Mouse (Mus musculus): ENCODE measurements at regions not wholly inside any gene's neighbourhood (a gene's known extent, or its start where the extent isn't known, plus 50 kb on each side); places are given as distances from the start of the nearest gene placed in this dataset.

DNA sequence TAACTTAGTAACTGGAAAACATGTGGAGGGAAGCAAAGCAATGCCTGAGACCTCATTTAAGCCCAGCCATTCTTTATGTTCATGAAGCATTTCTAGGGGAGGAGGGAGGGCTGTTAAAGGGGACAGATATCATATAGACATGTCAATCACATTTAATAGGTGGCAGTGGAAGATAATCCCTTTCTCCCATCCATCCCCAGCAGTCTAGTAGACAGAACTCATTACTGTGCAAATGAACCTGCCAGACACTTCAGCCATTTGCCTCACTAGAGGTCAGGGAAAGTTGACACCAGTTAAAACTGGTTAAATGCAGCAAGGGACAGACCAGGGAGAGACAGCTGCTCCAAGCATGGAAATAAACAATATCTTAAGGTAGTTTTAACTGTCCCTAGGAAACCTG is 359.1 kb downstream of the Slc6a15 start:
- Histone ChIP-seq H3K4me1 (0 out of 2 replicates have a peak, but pooled peaks cover 5% of the 10 kb centered on the region), H3K9ac (no peak overlapping the region), H3K27ac (no peak overlapping the region), H3K4me2 (replicated peaks) (no peak overlapping the region), H3K9me3 (no peaks in the 10 kb centered on the region), H3K36me3 (no peaks in the 10 kb centered on the region), H3K27me3 (replicated peaks) (no peaks in the 10 kb centered on the region), H3K4me3 (no peak overlapping the region)
- peak; percentile 92 for ATAC-seq (ENCODE audit: low FRiP score, low read depth)

DNA sequence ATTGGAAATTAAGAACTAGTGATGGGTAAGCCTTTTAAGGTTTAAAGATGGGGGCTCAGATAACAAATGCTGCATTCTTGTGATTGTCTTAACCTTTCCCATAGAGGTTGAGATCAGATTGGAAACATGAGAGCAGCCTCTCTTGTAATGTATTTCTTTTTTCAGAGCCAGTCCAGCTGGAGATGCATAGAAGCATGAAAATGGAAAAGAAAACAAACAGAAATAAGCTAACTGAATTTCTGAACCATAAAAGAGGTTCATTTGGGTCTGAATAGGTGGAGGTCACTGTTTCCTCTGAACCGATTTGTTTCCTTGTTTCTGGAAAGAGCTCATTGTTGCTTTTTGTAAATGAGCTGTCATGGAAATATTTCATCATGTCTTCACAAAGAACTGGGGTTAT is 363.9 kb downstream of the Slc6a15 start:
- no peaks in the 10 kb centered on the region for H3K9me3 ChIP-seq
- ATAC-seq (ENCODE audit: low FRiP score, low read depth): no peak
- H3K4me1 ChIP-seq: 0 out of 2 replicates have a peak, but pooled peaks cover 5% of the 10 kb centered on the region
- H3K4me2 ChIP-seq (replicated peaks): no peak overlapping the region
- no peak overlapping the region for H3K4me3 ChIP-seq
- no peaks in the 10 kb centered on the region for H3K27me3 ChIP-seq (replicated peaks)
- no peak overlapping the region for H3K9ac ChIP-seq
- WGBS: 12% methylated on average over 1 of the region's 1 CpGs
- no peak overlapping the region for H3K27ac ChIP-seq
- H3K36me3 ChIP-seq: no peaks in the 10 kb centered on the region

DNA sequence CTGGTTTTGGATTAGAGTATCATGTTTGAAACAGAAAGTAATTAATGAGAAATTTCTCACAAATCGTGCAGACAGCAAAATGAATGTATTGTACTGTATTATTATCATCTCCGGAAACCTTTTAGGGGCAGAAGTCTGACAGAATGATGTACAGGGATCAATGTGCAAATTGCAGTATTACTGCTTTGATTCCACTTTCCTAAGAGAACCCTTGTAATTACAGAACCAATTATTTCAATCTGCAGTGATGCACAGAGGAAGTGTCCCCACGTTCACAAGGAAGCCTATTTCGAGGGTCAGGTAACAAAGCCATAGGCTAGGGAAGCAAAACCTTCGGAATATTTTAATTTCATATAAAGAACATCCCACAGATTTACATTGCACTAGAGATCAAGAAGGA is 364.4 kb downstream of the Slc6a15 start:
- Histone ChIP-seq H3K27ac (no peak overlapping the region), H3K4me3 (no peak overlapping the region), H3K9ac (no peak overlapping the region), H3K27me3 (replicated peaks) (no peaks in the 10 kb centered on the region), H3K4me1 (0 out of 2 replicates have a peak, but pooled peaks cover 5% of the 10 kb centered on the region), H3K9me3 (no peaks in the 10 kb centered on the region), H3K4me2 (replicated peaks) (no peak overlapping the region), H3K36me3 (no peaks in the 10 kb centered on the region)
- WGBS: 50% methylated on average over 5 of the region's 5 CpGs
- ATAC-seq (ENCODE audit: low FRiP score, low read depth): no peak

DNA sequence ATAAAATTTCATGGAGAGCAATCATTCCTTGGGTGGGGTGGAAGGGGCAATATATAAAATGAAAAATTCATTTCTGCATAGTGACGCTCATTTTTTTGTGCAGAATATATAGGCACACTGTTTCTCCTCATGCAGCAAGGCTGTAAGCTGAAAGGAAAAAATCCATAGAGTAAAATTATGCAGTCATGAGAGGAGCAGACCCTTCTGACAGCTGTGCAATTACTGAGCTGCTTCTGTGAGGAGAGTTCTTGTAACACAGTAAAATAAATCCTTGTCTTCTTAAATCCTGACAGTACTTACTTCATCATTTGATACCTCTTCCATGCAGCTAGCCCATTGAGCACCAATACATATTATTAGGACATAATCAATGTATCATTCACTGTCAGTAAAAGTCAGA is 362.7 kb upstream of the Gm21293 start:
- WGBS: 85% methylated on average over 1 of the region's 1 CpGs
- Histone ChIP-seq H3K36me3 (no peaks in the 10 kb centered on the region), H3K4me1 (no peaks in the 10 kb centered on the region), H3K4me3 (no peak overlapping the region), H3K4me2 (replicated peaks) (no peak overlapping the region), H3K9me3 (no peaks in the 10 kb centered on the region), H3K9ac (no peak overlapping the region), H3K27ac (no peak overlapping the region), H3K27me3 (replicated peaks) (no peaks in the 10 kb centered on the region)
- ATAC-seq (ENCODE audit: low FRiP score, low read depth): no peak

DNA sequence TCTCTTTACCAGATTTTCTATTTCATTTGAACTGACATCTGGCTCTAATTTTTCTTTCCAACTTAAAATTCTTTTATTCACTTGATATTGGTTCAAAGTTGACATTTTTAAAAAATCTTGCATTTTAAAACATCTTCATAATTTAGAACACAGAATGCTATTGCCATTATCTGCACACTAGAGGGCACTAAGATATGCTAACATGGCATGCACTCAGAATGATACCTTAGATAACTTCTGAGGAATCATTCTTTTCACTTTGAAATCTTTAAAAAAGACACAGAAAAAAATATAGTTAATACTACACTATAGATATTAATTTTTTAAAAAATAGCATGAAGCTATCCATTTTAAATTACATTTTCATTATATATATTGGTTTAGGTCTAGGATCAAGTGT is 357.9 kb upstream of the Gm21293 start:
- no peaks in the 10 kb centered on the region for H3K27me3 ChIP-seq (replicated peaks)
- no peak for ATAC-seq (ENCODE audit: low FRiP score, low read depth)
- H3K4me1 ChIP-seq: no peaks in the 10 kb centered on the region
- no peaks in the 10 kb centered on the region for H3K36me3 ChIP-seq
- H3K4me3 ChIP-seq: no peak overlapping the region
- no peak overlapping the region for H3K4me2 ChIP-seq (replicated peaks)
- no peaks in the 10 kb centered on the region for H3K9me3 ChIP-seq
- no peak overlapping the region for H3K9ac ChIP-seq
- H3K27ac ChIP-seq: no peak overlapping the region

DNA sequence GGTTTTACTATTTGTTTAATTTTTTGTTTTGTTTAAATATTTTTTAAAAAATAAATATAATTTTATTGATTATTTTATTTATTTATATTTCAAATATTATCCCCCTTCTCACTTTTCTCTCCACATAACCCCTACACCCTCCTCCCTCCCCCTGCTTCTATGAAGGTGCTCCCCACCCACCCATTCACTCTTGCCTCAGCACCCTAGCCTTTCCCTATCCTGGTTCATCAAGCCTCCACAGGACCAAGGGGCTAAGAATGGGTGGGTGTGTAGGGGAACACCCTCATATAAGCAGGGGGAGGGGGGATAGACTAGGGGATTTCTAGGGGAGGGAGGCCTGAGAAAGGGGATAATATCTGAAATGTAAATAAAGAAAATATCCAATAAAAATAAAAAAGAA is 313.7 kb upstream of the Gm21293 start:
- no peaks in the 10 kb centered on the region for H3K36me3 ChIP-seq
- H3K4me2 ChIP-seq (replicated peaks): no peak overlapping the region
- H3K4me1 ChIP-seq: no peaks in the 10 kb centered on the region
- H3K27me3 ChIP-seq (replicated peaks): no peaks in the 10 kb centered on the region
- no peaks in the 10 kb centered on the region for H3K9me3 ChIP-seq
- no peak overlapping the region for H3K27ac ChIP-seq
- ATAC-seq (ENCODE audit: low FRiP score, low read depth): 0 out of 2 replicates have a peak, but pooled peaks have one; percentile 53
- no peak overlapping the region for H3K9ac ChIP-seq
- no peak overlapping the region for H3K4me3 ChIP-seq

DNA sequence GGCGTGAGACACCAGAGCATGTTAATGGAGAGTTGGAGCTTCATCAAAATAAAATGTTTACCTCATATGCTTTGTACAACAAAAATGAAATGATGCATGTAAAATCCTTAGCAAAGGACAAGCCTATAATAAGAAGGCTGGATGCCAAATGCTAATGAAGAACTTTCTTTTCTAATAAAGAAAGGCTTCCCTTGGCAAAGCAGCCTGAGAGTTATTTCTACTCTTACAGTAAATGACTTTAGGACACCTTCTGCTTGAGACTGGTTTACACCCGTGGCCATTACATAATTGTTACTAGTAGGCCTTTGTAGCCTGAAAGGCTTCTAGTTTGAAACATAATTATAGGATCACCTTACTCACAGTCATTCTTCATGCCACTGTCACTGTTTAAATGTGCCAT is 310.7 kb upstream of the Gm21293 start:
- H3K4me1 ChIP-seq: no peaks in the 10 kb centered on the region
- no peak overlapping the region for H3K4me2 ChIP-seq (replicated peaks)
- no peaks in the 10 kb centered on the region for H3K36me3 ChIP-seq
- WGBS: 44% methylated on average over 2 of the region's 2 CpGs
- ATAC-seq (ENCODE audit: low FRiP score, low read depth): no peak
- H3K9me3 ChIP-seq: no peaks in the 10 kb centered on the region
- H3K9ac ChIP-seq: no peak overlapping the region
- H3K27me3 ChIP-seq (replicated peaks): no peaks in the 10 kb centered on the region
- no peak overlapping the region for H3K27ac ChIP-seq
- no peak overlapping the region for H3K4me3 ChIP-seq

DNA sequence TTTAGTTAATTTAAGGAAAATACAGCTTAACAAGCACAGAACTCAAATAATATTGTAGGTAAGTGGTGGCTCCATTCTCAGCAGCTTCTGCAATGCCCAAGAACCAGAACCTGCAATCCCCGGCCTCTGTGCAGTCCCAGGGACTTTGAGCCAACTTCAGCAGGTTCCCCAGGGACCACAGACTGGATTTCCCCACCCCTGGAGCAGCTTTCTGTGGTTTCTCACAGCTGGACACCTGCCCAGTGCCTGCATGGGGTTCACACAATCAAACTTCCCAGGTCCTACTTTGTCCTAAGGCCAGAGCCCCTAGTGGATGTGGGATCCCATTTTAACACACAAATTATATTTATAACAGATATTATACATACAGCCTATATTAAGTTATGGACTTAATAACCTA is 287.6 kb upstream of the Gm21293 start:
- no peaks in the 10 kb centered on the region for H3K27me3 ChIP-seq (replicated peaks)
- no peaks in the 10 kb centered on the region for H3K4me1 ChIP-seq
- no peak for ATAC-seq (ENCODE audit: low FRiP score, low read depth)
- H3K9me3 ChIP-seq: no peaks in the 10 kb centered on the region
- no peaks in the 10 kb centered on the region for H3K36me3 ChIP-seq
- H3K27ac ChIP-seq: no peak overlapping the region
- H3K9ac ChIP-seq: no peak overlapping the region
- WGBS: 71% methylated on average over 1 of the region's 1 CpGs
- H3K4me2 ChIP-seq (replicated peaks): no peak overlapping the region
- no peak overlapping the region for H3K4me3 ChIP-seq

DNA sequence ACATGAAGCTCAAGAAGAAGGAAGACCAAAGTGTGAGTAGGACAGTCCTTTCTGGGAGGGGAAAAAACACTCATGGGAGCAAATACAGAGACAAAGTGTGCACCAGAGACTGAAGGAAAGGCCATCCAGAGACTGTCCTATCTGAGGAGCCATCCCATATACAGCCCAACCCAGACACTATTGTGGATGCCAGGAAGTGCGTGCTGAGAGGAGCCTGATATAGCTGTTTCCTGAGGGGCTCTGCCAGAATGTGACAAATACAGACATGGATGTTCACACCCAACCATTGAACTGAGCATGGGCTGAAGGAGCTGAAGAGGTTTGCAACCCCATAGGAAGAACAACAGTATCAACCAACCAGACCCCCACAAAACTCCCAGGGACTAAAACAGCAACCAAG is 281.9 kb upstream of the Gm21293 start:
- Histone ChIP-seq H3K4me3 (no peak overlapping the region), H3K36me3 (no peaks in the 10 kb centered on the region), H3K9me3 (no peaks in the 10 kb centered on the region), H3K4me1 (no peaks in the 10 kb centered on the region), H3K9ac (no peak overlapping the region), H3K27me3 (replicated peaks) (no peaks in the 10 kb centered on the region), H3K27ac (no peak overlapping the region), H3K4me2 (replicated peaks) (no peak overlapping the region)
- no peak for ATAC-seq (ENCODE audit: low FRiP score, low read depth)
- 97% methylated on average over 1 of the region's 1 CpGs for WGBS

DNA sequence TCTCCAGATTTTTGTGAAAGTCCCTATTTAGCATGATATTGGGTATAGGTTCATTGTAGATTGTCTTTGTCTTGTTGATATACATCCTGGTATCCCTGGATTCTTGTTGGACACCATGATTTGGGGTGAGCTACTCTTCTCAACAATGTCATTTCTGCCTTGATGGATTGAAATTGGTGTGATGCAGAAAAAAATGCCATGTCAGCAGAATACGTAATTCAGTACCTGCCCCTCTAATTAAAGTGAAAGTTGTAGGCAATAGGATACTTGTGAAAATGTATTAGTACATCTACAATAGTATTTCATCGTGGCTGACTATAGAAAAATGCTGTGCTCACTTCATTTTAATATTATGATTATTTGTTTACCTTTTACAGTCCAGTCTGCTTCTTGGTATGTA is 280.7 kb upstream of the Gm21293 start:
- Histone ChIP-seq H3K36me3 (no peaks in the 10 kb centered on the region), H3K4me1 (no peaks in the 10 kb centered on the region), H3K27ac (no peak overlapping the region), H3K9ac (no peak overlapping the region), H3K27me3 (replicated peaks) (no peaks in the 10 kb centered on the region), H3K4me3 (no peak overlapping the region), H3K4me2 (replicated peaks) (no peak overlapping the region), H3K9me3 (no peaks in the 10 kb centered on the region)
- WGBS: 86% methylated on average over 2 of the region's 2 CpGs
- ATAC-seq (ENCODE audit: low FRiP score, low read depth): no peak

DNA sequence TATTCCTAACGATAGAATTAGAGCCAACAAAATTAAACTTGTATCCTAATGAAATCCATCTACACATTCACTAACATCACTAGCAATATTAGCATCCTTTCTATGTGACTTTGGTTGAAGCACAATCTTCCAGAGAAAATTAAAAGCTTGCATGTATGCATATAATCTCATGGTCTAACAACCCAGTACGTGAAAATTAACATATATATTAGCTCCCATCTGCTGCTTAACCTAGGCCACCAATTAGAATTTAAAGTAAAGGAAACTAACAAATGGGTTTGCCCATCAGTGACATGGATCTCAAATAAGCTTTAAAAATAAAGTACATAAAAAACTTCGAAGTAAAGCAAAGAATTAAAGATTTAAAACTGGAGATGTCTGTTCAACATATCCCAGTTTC is 278.9 kb upstream of the Gm21293 start:
- WGBS: 78% methylated on average over 3 of the region's 3 CpGs
- no peak overlapping the region for H3K27ac ChIP-seq
- H3K9me3 ChIP-seq: no peaks in the 10 kb centered on the region
- H3K4me2 ChIP-seq (replicated peaks): no peak overlapping the region
- no peaks in the 10 kb centered on the region for H3K27me3 ChIP-seq (replicated peaks)
- no peak for ATAC-seq (ENCODE audit: low FRiP score, low read depth)
- H3K36me3 ChIP-seq: no peaks in the 10 kb centered on the region
- H3K4me1 ChIP-seq: no peaks in the 10 kb centered on the region
- H3K9ac ChIP-seq: no peak overlapping the region
- H3K4me3 ChIP-seq: no peak overlapping the region

DNA sequence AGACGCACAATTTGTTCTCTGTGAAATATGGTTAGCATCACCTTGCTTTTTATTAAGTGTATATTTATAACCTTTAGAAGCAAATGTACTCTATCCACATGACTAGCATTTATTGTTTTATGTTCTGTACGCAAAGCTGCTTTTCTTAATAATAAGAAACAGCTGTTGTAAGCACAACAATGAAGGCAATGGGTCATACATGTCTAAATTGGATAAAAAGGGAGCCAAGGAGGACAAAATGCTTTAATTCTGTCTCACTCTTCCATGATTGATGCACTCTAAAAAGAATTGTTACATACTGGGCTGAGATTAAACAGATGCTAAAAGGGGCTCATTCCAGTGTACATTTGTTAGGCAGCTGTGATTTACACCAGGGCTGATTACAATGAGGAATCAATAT is 232.7 kb upstream of the Gm21293 start:
- ATAC-seq (ENCODE audit: low FRiP score, low read depth): no peak
- no peaks in the 10 kb centered on the region for H3K9me3 ChIP-seq
- no peaks in the 10 kb centered on the region for H3K36me3 ChIP-seq
- WGBS: 74% methylated on average over 2 of the region's 2 CpGs
- no peaks in the 10 kb centered on the region for H3K4me1 ChIP-seq
- no peak overlapping the region for H3K4me2 ChIP-seq (replicated peaks)
- no peak overlapping the region for H3K4me3 ChIP-seq
- H3K27me3 ChIP-seq (replicated peaks): no peaks in the 10 kb centered on the region
- no peak overlapping the region for H3K27ac ChIP-seq
- H3K9ac ChIP-seq: no peak overlapping the region

DNA sequence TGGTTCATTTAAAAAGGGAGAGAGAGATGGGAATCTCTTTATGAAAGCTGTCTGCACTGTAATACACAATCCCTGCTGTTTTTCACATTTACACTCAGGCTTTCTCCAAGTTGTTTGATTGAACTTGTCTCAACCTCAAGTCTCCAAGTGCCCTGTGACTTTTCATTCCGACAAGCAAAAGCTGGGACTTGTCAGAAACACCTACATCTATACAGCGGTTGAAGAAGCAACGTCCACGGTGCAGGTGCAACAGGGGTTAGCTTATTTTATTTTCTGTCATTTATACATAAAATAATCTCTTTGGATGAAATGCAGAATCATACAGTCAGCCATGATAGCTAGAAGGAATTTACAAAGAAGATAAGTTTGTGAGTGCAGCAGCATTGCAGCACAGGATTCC is 184.6 kb upstream of the Gm21293 start:
- 82% methylated on average over 4 of the region's 4 CpGs for WGBS
- H3K4me2 ChIP-seq (replicated peaks): no peak overlapping the region
- H3K27ac ChIP-seq: no peak overlapping the region
- no peaks in the 10 kb centered on the region for H3K9me3 ChIP-seq
- no peak for ATAC-seq (ENCODE audit: low FRiP score, low read depth)
- no peak overlapping the region for H3K9ac ChIP-seq
- H3K36me3 ChIP-seq: no peaks in the 10 kb centered on the region
- H3K4me1 ChIP-seq: no peaks in the 10 kb centered on the region
- H3K27me3 ChIP-seq (replicated peaks): no peaks in the 10 kb centered on the region
- H3K4me3 ChIP-seq: no peak overlapping the region

DNA sequence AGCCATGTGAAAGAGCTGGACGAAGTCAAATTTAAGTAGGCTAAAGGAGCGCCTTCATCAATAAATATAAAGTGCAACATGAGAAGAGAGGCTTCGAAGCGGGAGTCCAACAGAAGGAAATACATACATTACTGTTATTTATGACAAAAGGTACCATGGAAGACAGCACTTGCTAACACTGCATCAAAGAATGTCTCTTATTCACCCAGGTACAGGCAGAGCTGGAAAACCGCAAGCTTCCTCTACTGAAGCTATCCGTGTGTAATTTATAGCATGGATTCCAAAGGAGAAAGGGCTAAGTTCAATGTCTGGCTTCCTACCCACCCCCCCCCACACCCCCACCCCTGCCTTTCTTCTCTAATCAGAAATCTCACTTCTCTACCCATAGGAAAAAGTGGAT is 166.7 kb upstream of the Gm21293 start:
- no peaks in the 10 kb centered on the region for H3K36me3 ChIP-seq
- H3K4me2 ChIP-seq (replicated peaks): no peak overlapping the region
- no peaks in the 10 kb centered on the region for H3K27me3 ChIP-seq (replicated peaks)
- no peak overlapping the region for H3K9ac ChIP-seq
- 70% methylated on average over 6 of the region's 6 CpGs for WGBS
- no peak overlapping the region for H3K27ac ChIP-seq
- ATAC-seq (ENCODE audit: low FRiP score, low read depth): no peak
- H3K4me1 ChIP-seq: no peaks in the 10 kb centered on the region
- no peak overlapping the region for H3K4me3 ChIP-seq
- no peaks in the 10 kb centered on the region for H3K9me3 ChIP-seq
